Mouse (Mus musculus) heart, adult 2 months (tissue): ENCODE data around the gene Unc5b. TPM values are rescaled to one million over a fixed set of nuclear protein-coding genes. Genes with fewer than 3 reads are reported as not detected.

Experiments
- DNase-seq, 2 experiments: peaks; one replicate each; pipeline ENCODE4 v3.0.0; 2021
- H3K27ac ChIP-seq: fragments of 200-600 bp; 2 replicates; pipeline ENCODE4 v1.8.1; 2022
- H3K27me3 ChIP-seq: fragments of 200-500 bp; 2 replicates; pipeline ENCODE4 v1.6.1; 2012; ENCODE audit warnings: mild to moderate bottlenecking, low read length, inconsistent platforms, mixed read lengths; ENCODE audit not compliant: control insufficient read depth, insufficient read depth
- H3K36me3 ChIP-seq: fragments of 200-500 bp; 2 replicates; pipeline ENCODE4 v1.6.1; 2012; ENCODE audit warnings: low read length, inconsistent platforms; ENCODE audit not compliant: control insufficient read depth, insufficient read depth
- H3K4me1 ChIP-seq: fragments of 200-500 bp; 2 replicates; pipeline ENCODE4 v1.6.1; 2011; ENCODE audit warnings: low read length; ENCODE audit not compliant: control insufficient read depth, insufficient read depth
- H3K4me3 ChIP-seq: fragments of 200-600 bp; 2 replicates; pipeline ENCODE4 v1.8.1; 2022
- H3K79me2 ChIP-seq: fragments of 200-500 bp; replicated peaks from 2 replicates; pipeline ENCODE4 v1.6.1; 2012; ENCODE audit warnings: mild to moderate bottlenecking, inconsistent platforms, low read length, moderate library complexity, mixed read lengths; ENCODE audit not compliant: control insufficient read depth, insufficient read depth
- H3K9ac ChIP-seq: fragments of 200-500 bp; 2 replicates; pipeline ENCODE4 v1.6.1; 2012; ENCODE audit warnings: low read depth, mild to moderate bottlenecking, control low read depth, inconsistent platforms, low read length, mixed read lengths
- CTCF ChIP-seq: fragments of 200-600 bp; IDR thresholded peaks from 2 replicates; pipeline ENCODE4 v1.8.1; 2022; ENCODE audit warnings: antibody characterized with exemption, mild to moderate bottlenecking, moderate library complexity
- EP300 ChIP-seq: fragments of 200-500 bp; IDR thresholded peaks from 2 replicates; pipeline ENCODE4 v1.6.1; 2011; ENCODE audit warnings: low read depth, low read length, control low read depth; ENCODE audit not compliant: insufficient read depth
- POLR2A ChIP-seq: fragments of 200-500 bp; IDR thresholded peaks from 2 replicates; pipeline ENCODE4 v1.6.1; 2011; ENCODE audit warnings: mild to moderate bottlenecking, low read depth, low read length, control low read depth; ENCODE audit not compliant: insufficient read depth
- WGBS: fragments of 180-500 bp; shearing (Covaris S2); methylation state at CpG from one replicate; pipeline ENCODE4 v1.1.7; 2018; 5-methylcytosine and 5-hydroxymethylcytosine counted together
- intact Hi-C: fragments of 180-260 bp; cut with DNase I; formaldehyde crosslinking; loops from one replicate; pipeline ENCODE4 v1.15.1; 2025
- polyA plus RNA-seq: library from polyadenylated mRNA; depleted of rRNA; stranded (reverse); fragments of >200 nt; gene quantifications from 2 replicates; pipeline ENCODE4 v1.2.3, GENCODE M21; 2012
- total RNA-seq, 2 experiments: library from RNA; stranded (reverse); gene quantifications; 2 replicates each; pipeline ENCODE4 v1.2.3; 2021

Gene Unc5b
- total and polyA plus RNA-seq, 3 experiments = 11.0 to 12.6 (median 12.2) TPM

DNA sequence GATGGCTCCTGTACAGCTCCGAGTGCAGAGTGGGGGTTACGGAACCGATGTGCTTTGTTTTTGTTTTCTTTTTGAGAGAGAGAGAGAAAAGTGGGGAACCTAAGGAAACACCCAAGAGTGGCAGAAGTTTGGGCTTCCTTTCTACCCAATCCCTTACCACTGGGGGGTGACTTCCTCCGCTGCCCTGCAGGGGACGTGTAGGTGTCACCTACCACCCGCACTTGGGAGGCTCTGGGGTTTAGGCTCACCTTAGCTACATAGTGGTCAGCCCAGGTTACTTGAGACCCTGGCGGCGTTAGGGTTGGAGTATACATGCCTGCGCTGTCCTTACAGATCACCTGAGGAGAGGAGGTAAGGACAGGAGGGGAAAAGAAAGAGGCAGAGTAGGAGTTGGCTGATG lies 78.1 kb downstream of the Unc5b start:
- no peak overlapping the region for H3K9ac ChIP-seq
- no peaks in the 10 kb centered on the region for H3K27me3 ChIP-seq
- no peaks in the 10 kb centered on the region for H3K79me2 ChIP-seq
- DNase-seq = peak in 1 of 2 experiments; percentile 39
- TF ChIP-seq CTCF (peak; percentile 53), EP300 (no peak), POLR2A (no peak)
- H3K4me1 ChIP-seq = peaks cover 4% of the 10 kb centered on the region
- 77% methylated on average over 9 of the region's 9 CpGs for WGBS
- intact Hi-C loops = loop anchor here (2.0 kb wide), 1 partner anchor 56 kb away; the partner anchor contains the start of gene Cdh23
- peak overlapping the region; percentile 70 for H3K27ac ChIP-seq
- no peaks in the 10 kb centered on the region for H3K36me3 ChIP-seq
- peak overlapping the region; percentile 37; the same call in 1 of the 2 replicates for H3K4me3 ChIP-seq

DNA sequence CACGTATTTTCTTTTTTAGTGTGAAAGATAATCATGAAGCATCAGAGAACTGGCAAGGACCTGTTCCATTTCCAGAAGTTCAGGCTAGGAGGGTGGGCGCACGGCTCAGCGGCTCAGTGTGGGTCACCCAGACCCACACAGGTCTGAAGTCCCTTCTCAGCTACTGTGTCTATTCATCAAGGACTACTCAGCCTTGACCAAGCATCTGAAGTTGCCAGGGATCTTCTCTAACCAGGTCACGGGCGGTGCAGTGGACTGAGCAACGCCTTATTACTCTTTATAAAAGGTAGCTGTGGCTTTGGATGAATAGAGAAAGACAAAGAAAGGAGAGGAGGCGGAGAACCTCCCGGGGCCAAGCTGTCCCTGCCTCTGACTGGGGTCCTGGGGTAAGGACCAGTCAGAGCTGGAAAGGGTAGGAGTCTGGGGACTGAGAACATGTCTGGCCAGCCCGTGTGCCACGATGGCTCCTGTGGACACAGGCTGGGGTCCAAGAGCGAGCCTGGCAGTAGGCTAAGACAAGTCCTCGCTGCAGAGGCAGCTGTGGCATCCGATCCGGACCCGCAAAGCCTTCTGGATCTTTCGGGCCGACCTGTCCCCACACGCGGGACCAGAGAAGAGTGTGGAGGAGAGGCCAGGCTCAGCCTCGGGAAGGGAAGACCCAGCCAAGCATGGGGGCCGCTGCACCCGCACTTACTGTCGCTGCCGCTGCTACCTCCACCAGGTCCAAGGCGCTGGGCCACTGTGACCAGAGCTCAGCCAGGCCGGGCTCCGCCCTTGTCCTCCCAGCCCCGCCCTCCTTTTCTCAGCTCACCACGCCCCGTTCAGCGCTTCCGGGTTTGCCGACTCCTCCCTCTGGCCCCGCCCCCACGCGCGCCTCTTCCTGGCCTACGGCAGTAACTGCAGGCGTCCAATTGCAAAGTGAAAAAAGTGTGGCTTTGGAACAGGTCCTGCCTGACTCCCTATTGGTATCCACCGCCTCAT lies 79.1 kb downstream of the Unc5b start, which contains the start of gene Slc29a3:
Slc29a3 (minus strand) TSS at position 755 of the 981 bp plus-strand sequence.
- peak; percentile 69 for TF ChIP-seq CTCF
- TF ChIP-seq POLR2A = peak; percentile 97
- TF ChIP-seq EP300 = 0 out of 2 replicates have a peak, but pooled peaks have one; percentile 28
- H3K4me3 ChIP-seq = peak within 1 kb of the TSS; percentile 73
- no peaks in the 10 kb centered on the region for H3K27me3 ChIP-seq
- H3K27ac ChIP-seq = peak within 1 kb of the TSS; percentile 78
- intact Hi-C loops = loop anchor here (2.0 kb wide), 1 partner anchor 56 kb away; the partner anchor contains the start of gene Cdh23
- WGBS = 10% methylated on average over 41 of the region's 41 CpGs
- peaks cover 4% of the 10 kb centered on the region for H3K4me1 ChIP-seq
- no peaks in the 10 kb centered on the region for H3K36me3 ChIP-seq
- H3K79me2 ChIP-seq = no peaks in the 10 kb centered on the region
- peak; percentile 97 to 99 for DNase-seq
- H3K9ac ChIP-seq = peak within 1 kb of the TSS; percentile 80

DNA sequence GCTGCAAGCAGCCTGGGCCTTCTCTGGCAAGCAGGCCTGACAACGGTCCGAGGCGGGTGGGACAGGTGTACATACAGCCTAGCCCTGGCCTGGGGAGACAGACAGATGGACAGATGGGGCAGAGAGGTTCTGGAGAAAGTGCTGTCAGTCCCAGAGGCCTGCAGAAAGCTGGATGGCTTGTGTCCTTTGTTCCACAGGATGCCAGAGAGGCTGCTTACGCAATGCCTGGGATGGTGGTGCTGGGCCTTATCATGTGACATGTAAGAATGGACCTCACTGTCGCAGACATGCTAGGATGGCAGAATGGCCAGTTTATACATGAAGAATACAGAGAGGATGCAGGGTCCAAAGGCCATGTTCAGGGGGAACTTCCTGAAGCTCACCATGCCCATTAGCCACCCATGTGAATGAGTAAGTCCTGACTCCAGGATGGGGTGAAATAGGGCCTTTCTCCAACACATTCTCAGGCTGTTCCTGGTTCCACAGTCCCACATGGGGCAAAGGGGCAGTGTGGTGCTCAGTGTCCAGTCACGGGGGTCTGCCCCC lies 83.6 kb downstream of the Unc5b start:
- Histone ChIP-seq H3K4me3 (no peak overlapping the region), H3K9ac (no peak overlapping the region), H3K27me3 (no peaks in the 10 kb centered on the region), H3K36me3 (no peaks in the 10 kb centered on the region), H3K4me1 (peaks cover 2% of the 10 kb centered on the region), H3K79me2 (no peaks in the 10 kb centered on the region), H3K27ac (no peak overlapping the region)
- TF ChIP-seq POLR2A = no peak
- no peak for TF ChIP-seq CTCF
- no peak for TF ChIP-seq EP300
- DNase-seq = peak; percentile 43 to 44
- 92% methylated on average over 6 of the region's 6 CpGs for WGBS
- intact Hi-C loops = no loop called here

DNA sequence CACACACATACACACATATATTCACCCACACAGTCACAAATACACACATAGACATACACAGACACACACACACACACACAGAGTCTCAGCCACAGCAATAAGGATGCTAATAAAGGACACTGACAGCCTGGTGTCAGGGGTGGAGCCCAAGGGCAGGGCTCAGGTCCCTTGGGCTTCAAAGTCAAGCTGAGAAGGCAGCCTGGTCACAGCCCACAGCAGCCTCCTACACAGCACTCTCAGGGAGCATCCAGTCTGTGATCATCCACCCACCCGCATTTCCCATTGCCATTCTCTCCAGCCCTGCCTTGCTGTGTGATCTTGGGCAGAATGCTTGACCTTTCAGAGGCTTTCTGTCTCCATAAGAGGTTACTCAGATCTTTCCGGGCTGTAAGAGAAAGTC lies 84.9 kb downstream of the Unc5b start:
- Histone ChIP-seq H3K79me2 (no peaks in the 10 kb centered on the region), H3K36me3 (no peaks in the 10 kb centered on the region), H3K4me1 (peaks cover 1% of the 10 kb centered on the region), H3K4me3 (no peak overlapping the region), H3K27me3 (no peaks in the 10 kb centered on the region), H3K27ac (no peak overlapping the region), H3K9ac (no peak overlapping the region)
- WGBS = 69% methylated on average over 2 of the region's 2 CpGs
- TF ChIP-seq EP300 = no peak
- TF ChIP-seq POLR2A = no peak
- TF ChIP-seq CTCF = no peak
- no peak for DNase-seq
- intact Hi-C loops = no loop called here

DNA sequence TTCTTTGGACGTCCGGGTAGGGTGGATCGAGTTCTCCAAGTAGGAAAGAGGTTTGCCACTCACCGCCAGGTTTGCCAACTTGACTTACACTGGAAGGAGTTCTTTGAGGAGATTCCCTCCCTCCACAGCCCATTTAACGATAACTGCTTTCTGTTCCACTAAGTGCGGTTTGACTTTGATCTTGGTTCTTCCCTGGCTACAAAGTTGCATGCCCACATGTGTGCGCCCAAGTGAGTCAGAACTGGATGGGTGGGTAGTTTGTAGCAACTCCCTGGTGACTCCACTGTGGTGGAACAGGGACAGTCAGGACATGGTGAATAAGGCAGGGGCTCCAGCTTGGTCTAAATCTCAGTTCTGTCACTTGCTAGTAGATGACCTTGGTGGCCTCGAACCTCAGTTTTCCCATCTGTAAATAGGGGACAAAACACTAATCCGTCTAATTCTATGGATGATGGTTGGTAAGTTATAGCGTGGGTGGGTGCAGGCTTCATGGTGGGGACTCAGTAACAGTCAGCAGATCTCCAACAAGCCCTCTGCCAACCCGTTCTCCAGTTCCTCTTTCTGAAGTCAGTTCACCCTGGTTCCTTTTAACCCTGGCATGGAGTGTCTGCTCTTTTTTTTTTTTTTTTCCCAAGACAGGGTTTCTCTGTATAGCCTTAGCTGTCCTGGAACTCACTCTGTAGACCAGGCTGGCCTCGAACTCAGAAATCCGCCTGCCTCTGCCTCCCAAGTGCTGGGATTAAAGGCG lies 86.7 kb downstream of the Unc5b start:
- H3K79me2 ChIP-seq = no peaks in the 10 kb centered on the region
- TF ChIP-seq EP300 (no peak), POLR2A (no peak), CTCF (no peak)
- DNase-seq = peak in 1 of 2 experiments; percentile 28
- H3K4me3 ChIP-seq = no peak overlapping the region
- intact Hi-C loops = no loop called here
- H3K4me1 ChIP-seq = no peaks in the 10 kb centered on the region; the same call in none of the 2 replicates
- H3K36me3 ChIP-seq = no peaks in the 10 kb centered on the region
- no peak overlapping the region for H3K9ac ChIP-seq
- WGBS = 87% methylated on average over 14 of the region's 14 CpGs
- H3K27me3 ChIP-seq = no peaks in the 10 kb centered on the region
- H3K27ac ChIP-seq = no peak overlapping the region
